In the genomic region with DNA sequence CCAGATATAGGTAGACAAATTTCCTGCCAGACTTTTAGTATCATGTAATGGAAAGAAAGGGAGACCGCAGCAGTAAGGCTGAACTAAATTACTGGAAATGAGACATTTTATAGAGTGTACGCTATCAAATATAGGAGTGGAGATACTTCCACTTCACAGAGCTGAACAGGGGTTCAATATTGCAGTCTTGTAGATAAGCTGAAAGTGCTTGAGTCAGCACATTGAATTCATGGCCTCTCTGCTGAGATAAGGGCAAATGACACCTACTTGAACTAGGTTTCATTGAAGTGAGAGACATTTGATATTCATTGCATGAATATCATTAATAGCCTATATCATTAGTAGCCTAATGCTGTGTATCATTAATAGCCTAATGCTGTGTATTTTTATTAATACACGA, we compare ENCODE assay signal across 15 mouse cellular contexts.
"Had no signal": no experiment of that assay in that cellular context is flagged by ENCODE, and none has a peak within 500 bp of the region (broad histone marks: within the 10 kb centered on the region; RNA-seq: fewer than 3 reads in every experiment).

No protein-coding gene starts in this region.

- H3K9me3 ChIP-seq: neural tube, embryonic 15.5 days; stomach, embryonic 15.5 days had no signal

- H3K4me1 ChIP-seq: neural tube, embryonic 15.5 days; stomach, embryonic 15.5 days had no signal

- H3K27me3 ChIP-seq: neural tube, embryonic 15.5 days; stomach, embryonic 15.5 days had no signal

- H3K27ac ChIP-seq: neural tube, embryonic 15.5 days; stomach, embryonic 15.5 days; stomach, postnatal 0 days had no signal

- H3K9ac ChIP-seq: neural tube, embryonic 15.5 days; stomach, embryonic 15.5 days had no signal

- H3K36me3 ChIP-seq: neural tube, embryonic 15.5 days; stomach, embryonic 15.5 days had no signal

- H3K4me3 ChIP-seq: neural tube, embryonic 15.5 days; stomach, embryonic 15.5 days had no signal

- DNase-seq: retina, postnatal 1 day; right cerebral cortex, adult 18-20 months; right cerebral cortex, postnatal 14 days; right cerebral cortex, postnatal 25 days; right cerebral cortex, postnatal 4 days; spleen, adult 18-20 months; thymus, adult 18-20 months; thymus, adult 2 months; thymus, postnatal 14 days; thymus, postnatal 25 days; thymus, postnatal 36 days; thymus, postnatal 4 days had no signal

- H3K4me2 ChIP-seq: neural tube, embryonic 15.5 days; stomach, embryonic 15.5 days had no signal
